Mouse (Mus musculus): Measurements from ENCODE around the gene Vps35l. TPM values are rescaled to one million over a fixed set of nuclear protein-coding genes. Genes with fewer than 3 reads are reported as not detected.

Vps35l gene
- polyA plus RNA-seq, 1 experiment, result 106 TPM

GRCm38 (mm10) chr7:118887303-118888055 lies 147.5 kb downstream of the Vps35l start:
- Histone ChIP-seq H3K4me1 (ENCODE audit: control insufficient read depth, insufficient read depth, low read length) (peaks cover 7% of the 10 kb centered on the region; the same call in 1 of the 2 replicates), H3K27ac (ENCODE audit: insufficient read depth, low read length) (no peak overlapping the region), H3K4me3 (ENCODE audit: insufficient read depth, low read length) (no peak overlapping the region)
- TF ChIP-seq CTCF (IDR thresholded peaks at IDR 0.05; ENCODE audit: borderline replicate concordance, insufficient read depth, low read length) (no peak), POLR2A (IDR thresholded peaks at IDR 0.05; ENCODE audit: low read depth, low read length) (no peak)

- Histone ChIP-seq H3K4me1 (ENCODE audit: control insufficient read depth, insufficient read depth, low read length) (peaks cover 7% of the 10 kb centered on the region; the same call in 1 of the 2 replicates), H3K27ac (ENCODE audit: insufficient read depth, low read length) (no peak overlapping the region), H3K4me3 (ENCODE audit: insufficient read depth, low read length) (no peak overlapping the region)
- TF ChIP-seq CTCF (IDR thresholded peaks at IDR 0.05; ENCODE audit: borderline replicate concordance, insufficient read depth, low read length) (no peak), POLR2A (IDR thresholded peaks at IDR 0.05; ENCODE audit: low read depth, low read length) (no peak)
Measured at GRCm38 (mm10) chr7:118889046-118889680, 149.1 kb downstream of the Vps35l start.

Other genes with a start within 250 kb of the Vps35l start
- 76.2 and 98.4 TPM in 2 replicates for gene Itpripl2, start 248.3 kb upstream of the Vps35l start, polyA plus RNA-seq (2011; ENCODE audit: insufficient read length, low read depth, missing spikeins)
- 13.8 and 14.5 TPM in 2 replicates for gene Coq7, start 206.9 kb upstream of the Vps35l start, polyA plus RNA-seq (2011; ENCODE audit: insufficient read length, low read depth, missing spikeins)
- 1.4 and 1.9 TPM in 2 replicates for gene Tmc7, start 155.5 kb upstream of the Vps35l start, polyA plus RNA-seq (2011; ENCODE audit: insufficient read length, low read depth, missing spikeins)
- gene Tmc5, start 142.9 kb upstream of the Vps35l start, polyA plus RNA-seq (2011; ENCODE audit: insufficient read length, low read depth, missing spikeins), result not detected in 2 replicates
- gene Gde1, start 34.4 kb upstream of the Vps35l start, polyA plus RNA-seq (2011; ENCODE audit: insufficient read length, low read depth, missing spikeins), result 58.1 and 75.4 TPM in 2 replicates
- 11.3 and 14.6 TPM in 2 replicates for gene Ccp110, start 27.7 kb upstream of the Vps35l start, polyA plus RNA-seq (2011; ENCODE audit: insufficient read length, low read depth, missing spikeins)
- 1.1 and 1.2 TPM in 2 replicates for gene Iqck, start 115.5 kb downstream of the Vps35l start, polyA plus RNA-seq (2011; ENCODE audit: insufficient read length, low read depth, missing spikeins)
- 36.5 and 38.6 TPM in 2 replicates for gene Knop1, start 116.0 kb downstream of the Vps35l start, polyA plus RNA-seq (2011; ENCODE audit: insufficient read length, low read depth, missing spikeins)

All from embryonic fibroblast, embryonic 13.5 days (primary cell).